Mouse (Mus musculus) MEL (cell line): ENCODE results near the gene Tnrc6c.

Experiments
- CTCF ChIP-seq, 3 experiments: IDR thresholded peaks in 2 of 3; conservative IDR thresholded peaks in 1 of 3; 2 replicates each; pipeline ENCODE4 v1.5.1; 2011 to 2012; ENCODE audit warnings: low read length in 3 of 3, low read depth in 2 of 3, mild to moderate bottlenecking in 2 of 3, improper control_type of control experiment in 1 of 3, inconsistent platforms in 1 of 3, mixed read lengths in 1 of 3, moderate library complexity in 1 of 3; ENCODE audit not compliant: control insufficient read depth in 1 of 3, insufficient read depth in 1 of 3, poor library complexity in 1 of 3, severe bottlenecking in 1 of 3
- EP300 ChIP-seq, 2 experiments: IDR thresholded peaks; 2 replicates each; pipeline ENCODE4 v1.6.1; 2011; ENCODE audit warnings: improper control_type of control experiment in 2 of 2, low read length in 2 of 2, low read depth in 1 of 2, mild to moderate bottlenecking in 1 of 2
- MAFK ChIP-seq: IDR thresholded peaks from 2 replicates; pipeline ENCODE4 v1.6.1; 2011; ENCODE audit warnings: low read depth, mild to moderate bottlenecking, low read length, improper control_type of control experiment, borderline replicate concordance
- POLR2A ChIP-seq, 2 experiments: IDR thresholded peaks; 2 replicates each; pipeline ENCODE4 v1.6.1; 2011 to 2012; ENCODE audit warnings: low read length in 2 of 2, mild to moderate bottlenecking in 2 of 2, control low read depth in 1 of 2, improper control_type of control experiment in 1 of 2, low read depth in 1 of 2, moderate library complexity in 1 of 2; ENCODE audit not compliant: control insufficient read depth in 1 of 2, insufficient read depth in 1 of 2, poor library complexity in 1 of 2
- SMC3 ChIP-seq: IDR thresholded peaks from 2 replicates; pipeline ENCODE4 v1.6.1; 2011; ENCODE audit warnings: low read depth, low read length, improper control_type of control experiment
- UBTF ChIP-seq: IDR thresholded peaks from 2 replicates; pipeline ENCODE4 v1.6.1; 2012; ENCODE audit warnings: low read depth, mild to moderate bottlenecking, inconsistent platforms, low read length, improper control_type of control experiment, moderate library complexity, borderline replicate concordance; ENCODE audit not compliant: insufficient read depth
- USF1 ChIP-seq: IDR thresholded peaks from 2 replicates; pipeline ENCODE4 v1.6.1; 2014; ENCODE audit warnings: low read depth, mild to moderate bottlenecking, inconsistent platforms, low read length, improper control_type of control experiment, moderate library complexity

DNA sequence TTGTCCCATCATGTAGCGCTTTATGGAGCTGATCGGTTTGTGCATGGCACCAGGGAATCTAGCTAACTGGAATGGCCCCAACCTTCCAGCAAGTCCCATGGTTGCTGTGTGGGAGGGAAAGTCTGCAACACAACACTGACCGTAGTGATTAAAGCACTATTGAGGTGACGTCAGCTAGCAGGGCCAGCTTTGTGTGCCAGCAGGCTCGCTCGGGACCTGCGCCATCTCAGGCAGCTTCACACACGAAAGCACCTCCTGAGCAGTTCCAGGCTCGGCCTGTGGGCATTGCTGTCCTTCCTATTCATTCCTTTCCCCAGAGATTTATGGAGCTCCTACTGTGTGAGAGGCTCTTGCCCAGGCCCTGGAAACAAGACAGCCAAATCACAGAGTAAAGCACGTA is 10.8 kb upstream of the Tnrc6c start:
- no peak for TF ChIP-seq SMC3
- no peak for TF ChIP-seq CTCF (IDR thresholded peaks at IDR 0.05 in 2 of 3, conservative IDR thresholded peaks at IDR 0.05 in 1 of 3; ENCODE audit: control insufficient read depth in 1 of 3, insufficient read depth in 1 of 3, low read depth in 2 of 3, low read length in 3 of 3, poor library complexity in 1 of 3, severe bottlenecking in 1 of 3)
- TF ChIP-seq POLR2A (IDR thresholded peaks at IDR 0.05; ENCODE audit: control insufficient read depth in 1 of 2, insufficient read depth in 1 of 2, low read depth in 1 of 2, low read length in 2 of 2, poor library complexity in 1 of 2) = no peak
- TF ChIP-seq EP300 (IDR thresholded peaks at IDR 0.05; ENCODE audit: low read depth in 1 of 2, low read length in 2 of 2) = no peak
- TF ChIP-seq MAFK = no peak
- TF ChIP-seq USF1 = no peak
- no peak for TF ChIP-seq UBTF
